Mouse (Mus musculus): ENCODE results near the gene Evx2. TPM values are rescaled to one million over a fixed set of nuclear protein-coding genes. Genes with fewer than 3 reads are reported as not detected.

Gene Evx2
- total and polyA plus RNA-seq, 2 experiments from 2014 or later: not detected

GRCm38 (mm10) chr2:74661685-74662084 is 2.3 kb upstream of the Evx2 start:
- no peak overlapping the region for H3K4me3 ChIP-seq (ENCODE audit: low read depth, low read length)
- no peaks in the 10 kb centered on the region for H3K36me3 ChIP-seq (ENCODE audit: insufficient read depth)
- H3K9me3 ChIP-seq (ENCODE audit: low read length): no peaks in the 10 kb centered on the region
- peak; percentile 86 for DNase-seq
- ATAC-seq: peak; percentile 47; the same call in 1 of the 2 replicates
- peak overlapping the region; percentile 28; the same call in 1 of the 2 replicates for H3K4me2 ChIP-seq (ENCODE audit: low read depth)
- under 1% methylated on average over 14 of the region's 14 CpGs for WGBS
- H3K4me1 ChIP-seq (ENCODE audit: insufficient read depth): no peaks in the 10 kb centered on the region
- peak; percentile 74 for TF ChIP-seq CTCF (IDR thresholded peaks at IDR 0.05; ENCODE audit: low read depth)
- no peak overlapping the region for H3K27ac ChIP-seq (ENCODE audit: low read depth, low read length)
- H3K9ac ChIP-seq: no peak overlapping the region
- H3K27me3 ChIP-seq (ENCODE audit: insufficient read depth, low read length): peaks cover 85% of the 10 kb centered on the region

GRCm38 (mm10) chr2:74660421-74661375 is 1.3 kb upstream of the Evx2 start:
- DNase-seq (peak; percentile 37), ATAC-seq (no peak)
- Histone ChIP-seq H3K4me2 (ENCODE audit: low read depth) (no peak overlapping the region), H3K9me3 (ENCODE audit: low read length) (no peaks in the 10 kb centered on the region), H3K27ac (ENCODE audit: low read depth, low read length) (no peak overlapping the region), H3K4me3 (ENCODE audit: low read depth, low read length) (no peak overlapping the region), H3K36me3 (ENCODE audit: insufficient read depth) (no peaks in the 10 kb centered on the region), H3K4me1 (ENCODE audit: insufficient read depth) (no peaks in the 10 kb centered on the region), H3K27me3 (ENCODE audit: insufficient read depth, low read length) (peaks cover 77% of the 10 kb centered on the region), H3K9ac (no peak overlapping the region)
- WGBS: 3% methylated on average over 30 of the region's 30 CpGs
- TF ChIP-seq CTCF (IDR thresholded peaks at IDR 0.05; ENCODE audit: low read depth): no peak

GRCm38 (mm10) chr2:74658667-74659371 is 538 bp downstream of the Evx2 start:
- Histone ChIP-seq H3K36me3 (ENCODE audit: insufficient read depth) (no peaks in the 10 kb centered on the region), H3K4me1 (ENCODE audit: insufficient read depth) (no peaks in the 10 kb centered on the region), H3K27me3 (ENCODE audit: insufficient read depth, low read length) (peaks cover 77% of the 10 kb centered on the region), H3K9me3 (ENCODE audit: low read length) (no peaks in the 10 kb centered on the region), H3K27ac (ENCODE audit: low read depth, low read length) (no peak overlapping the region), H3K4me2 (ENCODE audit: low read depth) (no peak overlapping the region), H3K4me3 (ENCODE audit: low read depth, low read length) (no peak overlapping the region), H3K9ac (no peak overlapping the region)
- DNase-seq (peak; percentile 52), ATAC-seq (no peak)
- WGBS: under 1% methylated on average over 47 of the region's 47 CpGs
- no peak for TF ChIP-seq CTCF (IDR thresholded peaks at IDR 0.05; ENCODE audit: low read depth)

- Histone ChIP-seq H3K27me3 (ENCODE audit: insufficient read depth, low read length) (peaks cover 73% of the 10 kb centered on the region), H3K4me1 (ENCODE audit: insufficient read depth) (no peaks in the 10 kb centered on the region), H3K9ac (no peak overlapping the region), H3K9me3 (ENCODE audit: low read length) (no peaks in the 10 kb centered on the region), H3K36me3 (ENCODE audit: insufficient read depth) (no peaks in the 10 kb centered on the region), H3K27ac (ENCODE audit: low read depth, low read length) (no peak overlapping the region), H3K4me3 (ENCODE audit: low read depth, low read length) (no peak overlapping the region), H3K4me2 (ENCODE audit: low read depth) (no peak overlapping the region)
- ATAC-seq: no peak
- WGBS: 1% methylated on average over 15 of the region's 15 CpGs
- TF ChIP-seq CTCF (IDR thresholded peaks at IDR 0.05; ENCODE audit: low read depth): no peak
- DNase-seq: peak; percentile 45
These were observed 1.2 kb downstream of the Evx2 start for GRCm38 (mm10) chr2:74658024-74658666.

GRCm38 (mm10) chr2:74657251-74658023 is 1.9 kb downstream of the Evx2 start:
- TF ChIP-seq CTCF (IDR thresholded peaks at IDR 0.05; ENCODE audit: low read depth): no peak
- Histone ChIP-seq H3K36me3 (ENCODE audit: insufficient read depth) (no peaks in the 10 kb centered on the region), H3K4me2 (ENCODE audit: low read depth) (no peak overlapping the region), H3K27ac (ENCODE audit: low read depth, low read length) (no peak overlapping the region), H3K27me3 (ENCODE audit: insufficient read depth, low read length) (peaks cover 68% of the 10 kb centered on the region), H3K4me1 (ENCODE audit: insufficient read depth) (no peaks in the 10 kb centered on the region), H3K9ac (no peak overlapping the region), H3K9me3 (ENCODE audit: low read length) (no peaks in the 10 kb centered on the region), H3K4me3 (ENCODE audit: low read depth, low read length) (no peak overlapping the region)
- WGBS: 3% methylated on average over 62 of the region's 62 CpGs
- peak; percentile 55 for DNase-seq
- ATAC-seq: no peak

GRCm38 (mm10) chr2:74656632-74657021 is 2.7 kb downstream of the Evx2 start:
- ATAC-seq (no peak), DNase-seq (peak; percentile 72)
- H3K27me3 ChIP-seq (ENCODE audit: insufficient read depth, low read length): peaks cover 67% of the 10 kb centered on the region
- TF ChIP-seq CTCF (IDR thresholded peaks at IDR 0.05; ENCODE audit: low read depth): no peak
- no peaks in the 10 kb centered on the region for H3K9me3 ChIP-seq (ENCODE audit: low read length)
- no peak overlapping the region for H3K27ac ChIP-seq (ENCODE audit: low read depth, low read length)
- no peaks in the 10 kb centered on the region for H3K36me3 ChIP-seq (ENCODE audit: insufficient read depth)
- no peak overlapping the region for H3K9ac ChIP-seq
- 4% methylated on average over 4 of the region's 4 CpGs for WGBS
- H3K4me3 ChIP-seq (ENCODE audit: low read depth, low read length): no peak overlapping the region
- no peak overlapping the region for H3K4me2 ChIP-seq (ENCODE audit: low read depth)
- H3K4me1 ChIP-seq (ENCODE audit: insufficient read depth): no peaks in the 10 kb centered on the region

Data from forebrain, postnatal 0 days (tissue).